Mouse (Mus musculus): ENCODE results near the gene Olfr1056.

DNA sequence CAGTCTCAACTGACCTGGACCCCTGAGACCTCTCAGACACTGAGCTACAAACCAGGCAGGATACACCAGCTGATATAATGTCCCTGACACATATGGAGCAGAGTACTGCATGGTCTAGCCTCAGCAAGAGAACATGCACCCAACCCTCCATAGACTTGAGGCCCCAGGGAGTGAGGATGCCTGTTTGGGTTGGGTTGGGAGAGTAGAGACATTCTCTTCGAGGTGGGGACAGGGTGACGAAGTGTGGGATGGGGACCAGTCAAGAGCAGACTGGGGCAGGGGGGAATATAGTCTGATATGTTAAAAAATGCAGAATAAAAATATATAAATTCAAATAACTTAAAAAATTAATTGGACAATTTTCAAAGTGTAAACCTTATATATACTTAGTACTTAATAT lies 32.8 kb upstream of the Olfr1056 start:
- TF ChIP-seq CTCF (conservative IDR thresholded peaks at IDR 0.05; ENCODE audit: low read length) (no peak), POU5F1 (IDR thresholded peaks at IDR 0.05; ENCODE audit: borderline replicate concordance, low read length) (no peak), NANOG (IDR thresholded peaks at IDR 0.05; ENCODE audit: borderline replicate concordance, low read length) (no peak)

All from E14TG2a.4 (cell line).